Mouse (Mus musculus) embryonic facial prominence, embryonic 10.5 days (tissue): ENCODE results near the gene Eps8l1. TPM values are rescaled to one million over a fixed set of nuclear protein-coding genes. Genes with fewer than 3 reads are reported as not detected.

Experiments used
- DNase-seq: peaks from one replicate; pipeline ENCODE4 v3.0.0-alpha.2; 2017; ENCODE audit warnings: low spot score
- H3K27ac ChIP-seq: fragments of 300-500 bp; sonication (generic); replicated peaks from 2 replicates; pipeline ENCODE4 v1.5.1; 2016; ENCODE audit warnings: mild to moderate bottlenecking
- H3K27me3 ChIP-seq: fragments of 300-500 bp; sonication (generic); replicated peaks from 2 replicates; pipeline ENCODE4 v1.6.1; 2016; ENCODE audit warnings: low read depth, mild to moderate bottlenecking; ENCODE audit not compliant: poor library complexity, severe bottlenecking
- H3K36me3 ChIP-seq: fragments of 300-500 bp; sonication (generic); replicated peaks from 2 replicates; pipeline ENCODE4 v1.6.1; 2016; ENCODE audit warnings: mild to moderate bottlenecking, moderate library complexity
- H3K4me1 ChIP-seq: fragments of 300-500 bp; sonication (generic); 2 replicates; pipeline ENCODE4 v1.6.1; 2016
- H3K4me3 ChIP-seq: fragments of 300-500 bp; sonication (generic); 2 replicates; pipeline ENCODE4 v1.5.1; 2016; ENCODE audit warnings: mild to moderate bottlenecking, moderate library complexity
- H3K9me3 ChIP-seq: fragments of 300-500 bp; sonication (generic); 2 replicates; pipeline ENCODE4 v1.6.1; 2016; ENCODE audit warnings: mild to moderate bottlenecking
- WGBS: fragments of 180-500 bp; shearing (Covaris S2); methylation state at CpG from one replicate; pipeline ENCODE4 v1.1.7; 2016; 5-methylcytosine and 5-hydroxymethylcytosine counted together
- polyA plus RNA-seq: library from polyadenylated mRNA; unstranded; fragments of >200 nt; fragmentation: Nextera tagmentation; extraction: Ambion mirVana; gene quantifications from 2 replicates; pipeline ENCODE4 v1.2.1, GENCODE M21; 2016

Eps8l1 gene
- polyA plus RNA-seq, 1 experiment from 2014 or later = 5.3 TPM

- Histone ChIP-seq H3K27ac (no peak overlapping the region), H3K4me1 (peaks cover 10% of the 10 kb centered on the region)
- 84% methylated on average over 3 of the region's 3 CpGs for whole genome bisulfite sequencing
Measured at GRCm38 (mm10) chr7:4448439-4448838, 12.0 kb upstream of the Eps8l1 start.

GRCm38 (mm10) chr7:4449211-4449610 is 11.3 kb upstream of the Eps8l1 start:
- peaks cover 10% of the 10 kb centered on the region for H3K4me1 ChIP-seq
- peaks cover under 1% of the 10 kb centered on the region for H3K36me3 ChIP-seq
- no peaks in the 10 kb centered on the region for H3K27me3 ChIP-seq
- H3K9me3 ChIP-seq = no peaks in the 10 kb centered on the region
- no peak overlapping the region for H3K4me3 ChIP-seq
- WGBS = 23% methylated on average over 2 of the region's 2 CpGs
- no peak overlapping the region for H3K27ac ChIP-seq
- DNase-seq = no peak

More at GRCm38 (mm10) chr7:4448439-4448838, 12.0 kb upstream of the Eps8l1 start:
- Histone ChIP-seq H3K9me3 (no peaks in the 10 kb centered on the region), H3K27me3 (no peaks in the 10 kb centered on the region), H3K4me3 (no peak overlapping the region), H3K36me3 (peaks cover 8% of the 10 kb centered on the region)
- DNase-seq = no peak

GRCm38 (mm10) chr7:4452644-4453043 is 7.8 kb upstream of the Eps8l1 start:
- Histone ChIP-seq H3K4me3 (no peak overlapping the region), H3K4me1 (peaks cover 3% of the 10 kb centered on the region; the same call in 1 of the 2 replicates), H3K27me3 (no peaks in the 10 kb centered on the region), H3K36me3 (no peaks in the 10 kb centered on the region), H3K9me3 (no peaks in the 10 kb centered on the region), H3K27ac (no peak overlapping the region)
- 30% methylated on average over 4 of the region's 4 CpGs for WGBS
- no peak for DNase-seq

GRCm38 (mm10) chr7:4464194-4464824 is 3.8 kb downstream of the Eps8l1 start:
- Histone ChIP-seq H3K36me3 (no peaks in the 10 kb centered on the region), H3K9me3 (no peaks in the 10 kb centered on the region), H3K27ac (peak overlapping the region; percentile 16; the same call in 1 of the 2 replicates), H3K4me1 (no peaks in the 10 kb centered on the region), H3K27me3 (peaks cover 8% of the 10 kb centered on the region), H3K4me3 (peak overlapping the region; percentile 11; the same call in 1 of the 2 replicates)
- DNase-seq = peak; percentile 38
- 12% methylated on average over 12 of the region's 12 CpGs for WGBS

GRCm38 (mm10) chr7:4467801-4468200 is 7.3 kb downstream of the Eps8l1 start:
- Histone ChIP-seq H3K9me3 (no peaks in the 10 kb centered on the region), H3K27ac (no peak overlapping the region), H3K4me3 (no peak overlapping the region), H3K27me3 (peaks cover 43% of the 10 kb centered on the region), H3K4me1 (peaks cover 14% of the 10 kb centered on the region), H3K36me3 (no peaks in the 10 kb centered on the region)
- 78% methylated on average over 3 of the region's 3 CpGs for WGBS
- no peak for DNase-seq

- H3K9me3 ChIP-seq = 0 out of 2 replicates have a peak, but pooled peaks cover 2% of the 10 kb centered on the region
- DNase-seq = peak; percentile 78
- H3K4me3 ChIP-seq = peak overlapping the region; percentile 52
- peaks cover 17% of the 10 kb centered on the region for H3K4me1 ChIP-seq
- H3K27ac ChIP-seq = no peak overlapping the region
- no peaks in the 10 kb centered on the region for H3K36me3 ChIP-seq
- WGBS = 3% methylated on average over 35 of the region's 35 CpGs
- peaks cover 70% of the 10 kb centered on the region for H3K27me3 ChIP-seq
Measured at GRCm38 (mm10) chr7:4470275-4471178, 10.1 kb downstream of the Eps8l1 start.

- 2% methylated on average over 24 of the region's 24 CpGs for WGBS
- DNase-seq = peak; percentile 87
- H3K9me3 ChIP-seq = 0 out of 2 replicates have a peak, but pooled peaks cover 2% of the 10 kb centered on the region
- H3K27me3 ChIP-seq = peaks cover 77% of the 10 kb centered on the region
- peak overlapping the region; percentile 52 for H3K4me3 ChIP-seq
- H3K36me3 ChIP-seq = no peaks in the 10 kb centered on the region
- H3K27ac ChIP-seq = no peak overlapping the region
- H3K4me1 ChIP-seq = peaks cover 17% of the 10 kb centered on the region
Measured at GRCm38 (mm10) chr7:4471179-4471555, 10.7 kb downstream of the Eps8l1 start.

GRCm38 (mm10) chr7:4473940-4474339 is 13.5 kb downstream of the Eps8l1 start:
- Histone ChIP-seq H3K27me3 (peaks cover 83% of the 10 kb centered on the region), H3K4me3 (peak overlapping the region; percentile 16; the same call in 1 of the 2 replicates), H3K4me1 (peaks cover 33% of the 10 kb centered on the region), H3K27ac (no peak overlapping the region), H3K36me3 (no peaks in the 10 kb centered on the region), H3K9me3 (0 out of 2 replicates have a peak, but pooled peaks cover 2% of the 10 kb centered on the region)
- no peak for DNase-seq
- 11% methylated on average over 19 of the region's 19 CpGs for whole genome bisulfite sequencing

- H3K9me3 ChIP-seq = 0 out of 2 replicates have a peak, but pooled peaks cover 2% of the 10 kb centered on the region
- DNase-seq = peak; percentile 91
- H3K4me1 ChIP-seq = peaks cover 26% of the 10 kb centered on the region
- peaks cover 40% of the 10 kb centered on the region for H3K27me3 ChIP-seq
- WGBS = under 1% methylated on average over 39 of the region's 39 CpGs
- peak overlapping the region; percentile 95 for H3K27ac ChIP-seq
- peaks cover 26% of the 10 kb centered on the region for H3K36me3 ChIP-seq
- peak overlapping the region; percentile 71 for H3K4me3 ChIP-seq
Measured at GRCm38 (mm10) chr7:4478021-4478795, 17.7 kb downstream of the Eps8l1 start.

GRCm38 (mm10) chr7:4478796-4479291 is 18.4 kb downstream of the Eps8l1 start:
- no peak for DNase-seq
- 4% methylated on average over 16 of the region's 16 CpGs for WGBS
- Histone ChIP-seq H3K4me3 (peak overlapping the region; percentile 71), H3K27me3 (peaks cover 34% of the 10 kb centered on the region), H3K9me3 (no peaks in the 10 kb centered on the region), H3K4me1 (peaks cover 26% of the 10 kb centered on the region), H3K27ac (peak overlapping the region; percentile 95), H3K36me3 (peaks cover 32% of the 10 kb centered on the region)

GRCm38 (mm10) chr7:4479674-4480073 is 19.2 kb downstream of the Eps8l1 start:
- H3K36me3 ChIP-seq = peaks cover 41% of the 10 kb centered on the region
- peak overlapping the region; percentile 71 for H3K4me3 ChIP-seq
- 28% methylated on average over 6 of the region's 6 CpGs for WGBS
- DNase-seq = peak; percentile 54
- H3K9me3 ChIP-seq = no peaks in the 10 kb centered on the region
- H3K27ac ChIP-seq = no peak overlapping the region
- peaks cover 25% of the 10 kb centered on the region for H3K27me3 ChIP-seq
- H3K4me1 ChIP-seq = peaks cover 24% of the 10 kb centered on the region

GRCm38 (mm10) chr7:4482281-4482680 is 21.8 kb downstream of the Eps8l1 start:
- 91% methylated on average over 12 of the region's 12 CpGs for WGBS
- peaks cover 67% of the 10 kb centered on the region for H3K36me3 ChIP-seq
- no peaks in the 10 kb centered on the region for H3K9me3 ChIP-seq
- peaks cover 22% of the 10 kb centered on the region for H3K4me1 ChIP-seq
- no peak for DNase-seq
- H3K4me3 ChIP-seq = no peak overlapping the region
- H3K27ac ChIP-seq = no peak overlapping the region
- H3K27me3 ChIP-seq = peaks cover 3% of the 10 kb centered on the region; the same call in 1 of the 2 replicates
